Mouse (Mus musculus) liver, adult (tissue): ENCODE measurements around the gene Polr2a.

ENCODE experiments used
- GATA4 ChIP-seq: IDR thresholded peaks from 2 replicates; pipeline ENCODE4 v1.6.1; 2014; ENCODE audit warnings: mild to moderate bottlenecking, low read length; ENCODE audit not compliant: insufficient replicate concordance

Gene Polr2a

GRCm38 (mm10) chr11:69766126-69766609 lies 7.7 kb upstream of the Polr2a start:
- no peak for TF ChIP-seq GATA4

- no peak for TF ChIP-seq GATA4
These were observed 7.0 kb upstream of the Polr2a start, which contains the start of gene Zbtb4 for GRCm38 (mm10) chr11:69765221-69766125. TSS of gene Zbtb4 (plus strand) at chr11:69765912.

GRCm38 (mm10) chr11:69763551-69763950 lies 5.1 kb upstream of the Polr2a start:
- TF ChIP-seq GATA4 = no peak

GRCm38 (mm10) chr11:69761868-69762267 lies 3.4 kb upstream of the Polr2a start, which contains the start of gene Slc35g3:
TSS of gene Slc35g3 (minus strand) at chr11:69761968.
- TF ChIP-seq GATA4 = no peak

GRCm38 (mm10) chr11:69760901-69761200 lies 2.4 kb upstream of the Polr2a start:
- no peak for TF ChIP-seq GATA4

- no peak for TF ChIP-seq GATA4
These were observed 1.9 kb upstream of the Polr2a start for GRCm38 (mm10) chr11:69760160-69760900.

- no peak for TF ChIP-seq GATA4
These were observed 709 bp upstream of the Polr2a start for GRCm38 (mm10) chr11:69758971-69759721.

- no peak for TF ChIP-seq GATA4
These were observed 364 bp downstream of the Polr2a start for GRCm38 (mm10) chr11:69758090-69758456.

- no peak for TF ChIP-seq GATA4
These were observed 941 bp downstream of the Polr2a start for GRCm38 (mm10) chr11:69757303-69758089.

GRCm38 (mm10) chr11:69754701-69755100 lies 3.7 kb downstream of the Polr2a start:
- TF ChIP-seq GATA4 = no peak

- no peak for TF ChIP-seq GATA4
These were observed 4.2 kb downstream of the Polr2a start for GRCm38 (mm10) chr11:69754233-69754632.

- no peak for TF ChIP-seq GATA4
These were observed 5.8 kb downstream of the Polr2a start for GRCm38 (mm10) chr11:69752686-69753085.

- no peak for TF ChIP-seq GATA4
These were observed 6.8 kb downstream of the Polr2a start for GRCm38 (mm10) chr11:69751635-69752034.

- TF ChIP-seq GATA4 = no peak
These were observed 29.4 kb downstream of the Polr2a start for GRCm38 (mm10) chr11:69729063-69729462.

- no peak for TF ChIP-seq GATA4
These were observed 32.5 kb downstream of the Polr2a start for GRCm38 (mm10) chr11:69725951-69726350.

GRCm38 (mm10) chr11:69723074-69723473 lies 35.4 kb downstream of the Polr2a start:
- TF ChIP-seq GATA4 = no peak
